Mouse (Mus musculus): ENCODE results near the gene Farp1.

DNA sequence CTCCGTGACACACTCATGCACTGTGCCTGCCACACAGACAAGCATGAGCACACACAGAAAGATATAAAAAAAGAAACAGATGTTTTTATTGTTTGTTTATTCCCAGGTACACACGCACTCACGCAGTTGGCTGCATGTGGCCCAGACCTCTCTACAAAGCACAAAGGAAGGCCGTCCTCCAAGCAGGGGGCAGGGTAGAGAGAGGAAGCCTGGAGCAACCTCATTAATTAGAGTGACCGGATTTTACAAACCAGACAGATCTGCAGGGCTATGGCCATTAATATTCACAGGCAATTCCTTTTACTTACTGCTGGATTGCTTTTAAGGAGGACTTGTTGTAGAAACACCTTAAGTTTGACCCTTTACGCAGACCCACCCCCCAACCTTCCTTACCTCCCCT is 142.9 kb downstream of the Farp1 start:
- TF ChIP-seq EP300 (IDR thresholded peaks at IDR 0.05; ENCODE audit: insufficient read depth, low read depth, low read length) (no peak), CTCF (IDR thresholded peaks at IDR 0.05; ENCODE audit: low read depth, low read length) (no peak), POLR2A (IDR thresholded peaks at IDR 0.05; ENCODE audit: insufficient read depth, low read length) (no peak)
